Mouse (Mus musculus) liver, embryonic 14.5 days (tissue): ENCODE results near the gene Tomm5.

Experiments
- CTCF ChIP-seq: IDR thresholded peaks from 2 replicates; pipeline ENCODE4 v1.5.1; 2016; ENCODE audit warnings: antibody characterized with exemption, low read depth, control low read depth
- EP300 ChIP-seq: IDR thresholded peaks from 2 replicates; pipeline ENCODE4 v1.6.1; 2016; ENCODE audit warnings: antibody characterized with exemption, low read depth

- TF ChIP-seq CTCF: no peak
- no peak for TF ChIP-seq EP300
Measured at GRCm38 (mm10) chr4:45083487-45083886, 24.4 kb downstream of the Tomm5 start.
